Mouse (Mus musculus) heart, adult 9 months (tissue): ENCODE measurements around the gene Fut2.

Experiments
- DNase-seq, 2 experiments: peaks; one replicate each; pipeline ENCODE4 v3.0.0; 2022; ENCODE audit warnings: low spot score in 2 of 2

The Fut2 gene

DNA sequence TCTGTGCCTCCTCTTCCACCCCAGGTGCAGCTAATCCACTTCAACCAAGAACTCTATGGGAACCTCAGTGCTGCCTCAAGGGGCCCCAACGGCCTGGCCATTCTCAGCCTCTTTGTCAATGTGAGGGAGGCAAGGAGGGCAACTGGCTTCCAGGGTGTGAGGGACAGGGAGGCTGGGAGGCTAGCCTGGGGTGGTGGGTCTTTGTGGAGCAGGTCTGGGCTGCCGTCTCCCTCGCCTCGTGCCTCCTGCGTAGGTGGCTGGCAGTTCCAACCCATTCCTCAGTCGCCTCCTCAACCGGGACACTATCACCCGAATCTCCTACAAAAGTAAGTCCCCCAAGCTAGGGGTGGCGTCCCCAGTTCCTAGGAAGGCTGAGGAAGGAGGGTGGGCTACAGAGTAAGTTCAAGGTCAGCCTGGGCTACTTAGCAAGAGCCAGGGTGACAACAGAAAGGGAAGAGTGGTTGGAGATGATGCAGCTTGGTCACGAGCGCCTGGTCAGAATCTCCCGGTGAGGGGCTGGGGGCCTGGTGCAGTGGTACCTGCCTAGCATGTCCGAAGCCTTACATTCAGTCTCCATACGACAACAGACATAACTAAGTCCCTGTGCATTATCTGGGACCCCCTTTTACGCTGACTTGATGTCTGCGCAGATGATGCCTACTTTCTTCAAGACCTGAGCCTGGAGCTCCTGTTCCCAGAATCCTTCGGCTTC is 36.8 kb upstream of the Fut2 start:
- DNase-seq: peak in 1 of 2 experiments; percentile 9

DNA sequence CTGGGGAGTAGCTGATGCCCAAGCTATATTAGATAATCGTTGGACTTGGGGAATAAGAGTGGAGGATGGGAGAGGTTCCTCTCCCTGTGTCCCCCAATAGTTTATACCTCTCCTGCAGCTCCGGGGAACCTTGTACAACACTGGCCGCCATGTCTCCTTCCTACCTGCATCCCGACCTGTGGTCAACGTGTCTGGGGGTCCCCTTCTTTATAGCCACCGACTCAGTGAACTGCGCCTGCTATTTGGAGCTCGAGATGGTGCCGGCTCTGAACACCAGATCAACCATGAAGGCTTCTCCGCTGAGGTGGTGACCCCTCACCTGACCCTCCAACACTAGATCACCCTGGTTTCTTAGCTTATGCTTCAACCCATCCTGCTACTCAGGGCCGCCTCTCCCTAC is 36.1 kb upstream of the Fut2 start:
- DNase-seq: peak in 1 of 2 experiments; percentile 10

DNA sequence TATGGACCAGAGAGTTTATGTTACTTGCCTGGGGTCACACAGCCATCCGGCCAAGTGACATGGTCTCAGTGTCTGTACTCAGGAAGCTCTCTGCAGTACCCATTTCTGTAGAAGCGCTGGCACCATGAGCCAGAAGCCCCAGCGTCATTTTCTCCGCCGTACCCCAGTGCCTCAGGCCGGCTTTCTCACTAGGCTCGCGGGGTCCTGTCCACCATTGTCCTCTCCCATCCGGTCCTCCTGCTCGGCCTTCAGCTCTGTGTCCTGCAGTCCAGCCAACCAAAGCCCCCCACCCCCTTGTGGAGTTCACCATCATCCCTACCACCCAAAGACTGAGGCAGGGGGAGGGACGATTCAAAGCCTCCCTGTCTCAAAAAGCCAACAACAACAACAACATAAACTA is 35.4 kb upstream of the Fut2 start:
- peak in 1 of 2 experiments; percentile 4 for DNase-seq

DNA sequence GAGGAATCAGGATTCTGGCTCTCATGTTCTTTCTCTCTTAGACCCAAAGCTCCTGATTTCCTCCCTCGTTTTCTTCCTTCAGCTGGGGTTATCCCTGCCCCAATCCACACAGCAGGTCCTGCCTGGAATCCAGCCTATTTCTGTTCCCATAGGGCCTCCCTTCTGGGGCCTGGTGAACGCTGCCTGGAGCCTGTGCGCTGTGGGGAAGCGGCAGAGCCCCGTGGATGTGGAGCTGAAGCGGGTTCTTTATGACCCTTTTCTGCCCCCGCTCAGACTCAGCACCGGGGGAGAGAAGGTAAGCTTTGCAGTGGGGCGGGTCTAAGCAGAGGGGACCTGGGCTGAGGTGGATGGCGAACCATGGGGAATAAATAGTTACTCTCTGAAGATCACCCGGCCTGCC is 34.9 kb upstream of the Fut2 start:
- no peak for DNase-seq

DNA sequence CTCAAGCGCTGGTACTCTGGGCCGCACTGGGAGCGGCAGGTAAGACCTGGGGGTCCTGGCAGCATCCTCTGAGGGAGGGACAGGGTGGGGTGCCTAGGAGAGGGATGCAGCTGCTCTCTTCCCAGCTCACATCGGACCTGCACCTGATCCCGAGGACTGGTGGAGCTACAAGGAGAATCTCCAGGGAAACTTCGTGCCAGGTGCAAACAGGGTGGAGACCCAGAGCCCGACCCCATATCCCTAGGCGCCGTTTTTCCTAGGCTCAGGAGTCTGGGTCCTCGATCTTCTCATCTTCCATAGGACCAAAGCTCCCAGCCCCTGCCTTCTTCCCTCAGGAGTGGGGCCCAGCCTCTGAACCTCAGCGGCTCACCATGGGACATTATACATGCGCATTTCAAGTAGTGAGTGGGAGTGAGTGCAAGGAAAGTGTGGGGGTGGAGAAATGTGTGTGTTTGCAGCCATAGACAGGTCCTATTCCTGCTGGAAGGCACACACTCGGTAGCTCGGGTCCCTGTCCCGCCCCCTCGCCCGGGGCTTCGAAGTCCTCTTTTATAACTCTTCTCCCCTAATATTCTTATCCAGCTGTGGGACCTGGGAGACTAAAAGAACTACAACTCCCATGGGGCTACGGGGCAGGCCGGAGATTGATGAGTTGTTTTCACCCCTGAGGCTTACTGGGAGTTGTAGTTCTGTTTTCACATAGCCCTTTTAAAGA is 34.3 kb upstream of the Fut2 start:
- peak; percentile 84 to 91 for DNase-seq

DNA sequence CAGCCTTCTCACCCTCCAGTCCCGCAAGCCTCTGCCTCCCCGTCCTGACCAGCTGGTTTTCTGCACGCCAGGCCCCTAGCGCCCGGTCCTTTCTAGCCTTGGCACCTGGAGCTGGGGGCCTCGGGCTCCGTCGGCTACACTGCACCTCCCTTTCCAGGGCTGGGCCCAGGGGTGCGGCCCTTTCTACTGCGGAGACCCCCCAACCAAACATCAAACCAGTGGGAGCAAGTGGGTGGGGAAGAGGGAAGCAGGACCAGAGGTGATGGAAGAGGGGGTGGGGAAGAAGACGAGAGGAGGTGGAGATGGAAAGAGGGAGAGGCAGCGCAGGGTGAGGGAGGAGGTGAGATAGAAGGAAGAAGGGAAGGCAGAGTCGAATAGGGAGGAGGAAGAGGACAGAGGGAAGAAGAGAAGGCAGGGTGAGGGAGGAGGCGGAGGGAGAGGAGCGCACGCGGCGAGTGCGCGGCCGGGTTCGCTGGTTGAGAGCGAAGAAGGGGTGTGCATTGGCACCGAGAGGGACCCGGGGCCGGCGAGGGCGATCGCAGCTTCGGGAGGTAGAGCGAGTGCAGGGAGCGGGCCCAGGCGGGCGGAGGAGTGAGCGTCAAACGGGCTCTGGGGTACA is 33.4 kb upstream of the Fut2 start, which contains the start of gene Car11:
Gene Car11 (plus strand): TSS at position 321 of the 619 bp plus-strand sequence.
- peak in 1 of 2 experiments; percentile 11 for DNase-seq

DNA sequence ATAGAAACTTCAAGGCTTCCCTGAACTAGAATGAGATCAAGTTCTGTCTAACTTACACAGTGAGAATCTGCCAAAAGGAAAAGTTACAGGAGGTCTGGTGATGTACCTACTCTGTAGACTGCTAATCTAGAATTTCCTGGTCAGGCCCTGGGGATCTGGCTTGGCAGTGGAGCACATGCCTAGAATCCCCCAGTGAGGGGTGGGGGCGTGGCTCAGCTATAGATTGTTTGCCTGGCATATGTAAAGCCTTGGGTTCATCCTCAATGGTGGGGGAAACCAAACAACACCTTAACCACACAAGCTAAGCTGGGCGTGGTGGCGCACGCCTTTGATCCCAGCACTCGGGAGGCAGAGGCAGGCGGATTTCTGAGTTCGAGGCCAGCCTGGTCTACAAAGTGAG is 31.7 kb upstream of the Fut2 start:
- DNase-seq: no peak

DNA sequence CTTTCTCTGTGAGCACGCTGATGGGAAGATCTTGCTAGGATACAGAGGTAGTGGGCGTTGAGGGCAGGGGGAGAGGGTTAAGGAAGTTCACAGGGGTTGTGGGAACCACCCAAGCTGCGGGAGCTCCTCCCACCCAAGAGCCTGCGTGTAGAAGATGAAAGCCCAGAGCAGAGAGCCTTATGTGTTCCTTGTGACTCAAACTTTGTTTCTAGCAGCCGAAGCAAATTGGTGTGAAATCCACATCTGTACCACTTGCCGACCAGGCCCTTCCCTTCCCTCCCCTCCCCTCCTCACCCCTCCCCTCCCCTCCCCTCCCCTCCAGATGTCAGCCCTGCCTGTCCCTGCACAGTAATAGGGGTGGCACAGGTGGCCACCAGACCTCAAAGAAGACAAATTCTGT is 28.9 kb upstream of the Fut2 start:
- DNase-seq: no peak

DNA sequence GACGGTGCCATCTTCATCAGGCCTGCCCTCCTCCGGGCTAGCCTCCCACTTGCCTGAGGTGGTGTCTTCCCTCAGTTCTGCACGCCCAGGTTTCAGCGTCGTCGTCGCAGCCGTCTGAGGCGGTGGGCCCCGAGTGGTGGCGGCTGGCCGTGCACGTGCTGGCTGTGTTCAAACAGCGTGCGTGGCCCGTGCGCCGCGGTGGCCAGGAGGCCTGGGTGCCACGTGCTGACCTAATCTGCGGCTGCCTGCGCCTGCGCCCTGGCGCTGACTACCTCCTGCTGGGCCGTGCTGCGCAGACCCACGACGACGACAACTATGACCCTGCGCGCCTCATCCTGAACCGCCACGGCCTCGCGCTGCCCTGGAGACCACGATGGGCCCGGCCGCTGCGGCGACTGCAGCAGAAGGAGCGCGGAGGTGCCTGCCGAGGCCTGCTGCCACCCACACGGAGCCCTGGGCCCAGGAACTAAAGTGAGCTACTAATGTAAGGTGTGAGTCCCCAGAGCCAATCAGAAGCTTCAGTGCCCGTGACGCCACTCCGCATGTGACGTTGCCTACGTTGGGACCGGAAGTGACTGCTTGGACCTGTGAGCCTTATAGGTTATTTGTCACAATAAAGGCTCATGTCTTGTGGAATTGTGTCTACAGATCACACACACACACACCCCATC is 27.9 kb upstream of the Fut2 start, which contains the start of gene Sec1:
Gene Sec1 (minus strand): TSS at position 482 of the 671 bp plus-strand sequence.
- no peak for DNase-seq

DNA sequence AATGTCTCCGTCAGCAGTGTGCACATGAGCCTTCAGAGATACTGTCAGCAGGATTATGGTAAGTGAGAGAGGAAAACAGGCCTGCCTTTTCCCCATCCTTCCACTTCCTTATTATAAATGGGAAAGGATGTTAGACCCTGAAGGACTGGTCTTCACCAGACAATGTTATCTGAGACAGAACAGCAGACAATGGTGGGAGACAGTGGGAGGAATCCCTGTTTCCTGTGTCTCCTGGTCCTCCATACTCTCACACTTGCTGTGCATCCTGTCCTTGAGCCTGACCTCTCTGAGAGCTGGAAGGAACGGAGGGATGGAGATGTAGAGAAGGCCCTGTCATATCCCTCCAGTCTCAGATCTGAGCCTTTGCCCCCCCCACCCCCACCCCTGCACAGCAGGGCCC is 26.2 kb upstream of the Fut2 start:
- DNase-seq: no peak

DNA sequence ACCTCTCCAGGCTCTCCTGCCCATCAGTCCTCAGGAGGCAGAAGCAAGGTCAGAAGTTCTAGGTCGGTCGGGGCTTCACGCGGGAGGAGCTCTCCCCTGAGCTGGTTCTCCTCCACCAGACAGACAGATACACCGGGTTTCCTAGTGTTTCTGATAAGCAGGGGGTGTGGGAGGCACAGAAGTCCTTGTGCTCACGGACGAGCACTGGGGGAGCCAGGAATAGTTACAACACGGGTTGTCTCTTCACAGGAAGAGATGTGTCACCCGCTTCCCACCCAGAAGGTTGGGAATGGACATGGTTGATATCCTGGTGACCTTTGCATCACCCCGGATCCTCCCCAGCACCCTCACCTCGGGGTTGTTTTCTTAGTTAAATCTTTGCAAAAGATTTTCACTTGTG is 23.6 kb upstream of the Fut2 start:
- no peak for DNase-seq

DNA sequence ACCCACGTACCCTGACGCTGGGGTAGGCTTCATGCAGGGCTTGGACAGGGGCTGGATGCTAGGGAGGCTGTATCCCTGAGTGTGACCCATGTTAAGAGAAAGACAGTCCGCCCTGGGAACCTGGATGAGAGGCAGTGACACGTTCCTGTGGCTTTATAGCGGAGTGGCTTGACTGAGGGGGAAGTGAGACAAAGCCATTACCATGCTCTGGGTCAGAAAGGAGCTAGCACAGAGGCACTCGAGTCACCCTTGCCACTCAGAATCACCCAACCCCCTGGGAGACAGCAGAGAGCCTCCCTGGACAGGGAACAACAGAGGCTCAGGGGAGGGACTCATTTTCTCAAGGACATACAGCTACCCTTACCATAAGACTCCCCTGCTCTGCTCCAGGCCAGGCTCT is 22.9 kb upstream of the Fut2 start:
- no peak for DNase-seq

DNA sequence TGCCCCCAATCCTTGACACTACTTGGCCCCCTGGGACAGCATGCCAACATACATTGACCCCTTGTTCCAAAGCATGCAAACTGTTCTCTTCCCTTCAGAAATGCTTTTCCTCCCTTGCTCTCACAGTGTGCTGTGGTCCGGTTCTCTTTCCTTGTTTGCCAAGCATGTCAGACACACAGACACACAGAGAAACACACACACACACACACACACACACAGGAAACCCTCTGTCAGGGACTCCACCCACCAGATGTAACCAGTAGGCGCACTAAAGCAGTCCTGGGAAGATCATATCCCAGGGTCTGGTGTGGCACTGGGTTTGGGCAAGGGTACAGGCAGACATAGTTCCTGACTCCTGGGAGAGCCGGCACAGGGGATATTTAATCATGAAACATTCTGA is 20.6 kb upstream of the Fut2 start:
- no peak for DNase-seq

DNA sequence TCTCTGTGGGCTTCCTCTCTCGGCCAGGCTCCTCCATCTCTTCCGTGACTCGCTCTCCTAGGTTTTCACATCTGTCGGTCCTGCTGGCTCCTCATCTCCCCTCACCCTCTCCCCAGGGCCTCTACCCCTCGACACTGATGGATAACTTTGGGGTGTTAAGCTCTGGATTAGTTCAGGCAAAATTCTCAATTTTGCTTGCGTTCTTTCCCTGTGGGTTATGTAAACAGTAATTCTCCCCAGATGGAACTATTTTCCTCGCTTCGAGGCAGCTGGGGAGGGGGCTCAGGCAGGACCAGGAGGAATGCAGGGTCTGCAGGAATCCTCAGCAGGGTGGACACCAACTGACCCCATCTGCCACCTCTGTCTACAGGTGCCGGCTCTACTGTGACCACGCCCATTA is 19.6 kb upstream of the Fut2 start:
- DNase-seq: no peak

DNA sequence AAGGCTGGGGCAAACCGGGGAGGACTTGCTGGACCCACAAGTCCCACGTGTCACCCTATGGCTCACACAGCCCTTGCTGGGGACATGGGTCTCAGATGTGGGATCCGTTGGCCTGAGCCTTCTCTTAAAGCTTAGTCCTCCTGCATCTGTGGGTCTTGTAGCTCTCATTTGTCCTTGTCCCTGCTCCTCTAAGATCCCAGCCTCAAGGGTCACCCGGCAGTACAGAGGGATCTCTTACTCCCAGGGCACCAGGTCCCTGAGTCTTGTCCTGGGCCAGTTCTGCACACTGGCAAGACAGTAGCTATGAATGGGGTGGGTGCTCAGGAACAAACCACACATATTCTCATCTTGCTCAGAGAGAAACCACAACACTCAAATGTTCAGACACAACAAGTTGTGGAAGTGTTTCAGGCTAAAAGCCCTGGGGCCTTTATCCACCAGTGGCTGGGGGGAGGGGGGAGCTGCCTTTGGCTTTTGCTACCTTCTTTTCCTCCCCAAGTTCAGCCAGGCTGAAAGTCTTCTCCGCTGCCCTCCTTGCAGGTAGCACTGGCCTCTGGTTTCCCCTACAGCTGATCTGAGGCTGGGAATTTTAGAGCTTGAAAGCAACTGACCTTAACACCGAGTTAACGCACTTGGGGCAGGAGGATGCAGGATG is 17.3 kb upstream of the Fut2 start, which contains the start of gene Ntn5:
Gene Ntn5 (plus strand): TSS at position 627 of the 655 bp plus-strand sequence.
- DNase-seq: no peak

DNA sequence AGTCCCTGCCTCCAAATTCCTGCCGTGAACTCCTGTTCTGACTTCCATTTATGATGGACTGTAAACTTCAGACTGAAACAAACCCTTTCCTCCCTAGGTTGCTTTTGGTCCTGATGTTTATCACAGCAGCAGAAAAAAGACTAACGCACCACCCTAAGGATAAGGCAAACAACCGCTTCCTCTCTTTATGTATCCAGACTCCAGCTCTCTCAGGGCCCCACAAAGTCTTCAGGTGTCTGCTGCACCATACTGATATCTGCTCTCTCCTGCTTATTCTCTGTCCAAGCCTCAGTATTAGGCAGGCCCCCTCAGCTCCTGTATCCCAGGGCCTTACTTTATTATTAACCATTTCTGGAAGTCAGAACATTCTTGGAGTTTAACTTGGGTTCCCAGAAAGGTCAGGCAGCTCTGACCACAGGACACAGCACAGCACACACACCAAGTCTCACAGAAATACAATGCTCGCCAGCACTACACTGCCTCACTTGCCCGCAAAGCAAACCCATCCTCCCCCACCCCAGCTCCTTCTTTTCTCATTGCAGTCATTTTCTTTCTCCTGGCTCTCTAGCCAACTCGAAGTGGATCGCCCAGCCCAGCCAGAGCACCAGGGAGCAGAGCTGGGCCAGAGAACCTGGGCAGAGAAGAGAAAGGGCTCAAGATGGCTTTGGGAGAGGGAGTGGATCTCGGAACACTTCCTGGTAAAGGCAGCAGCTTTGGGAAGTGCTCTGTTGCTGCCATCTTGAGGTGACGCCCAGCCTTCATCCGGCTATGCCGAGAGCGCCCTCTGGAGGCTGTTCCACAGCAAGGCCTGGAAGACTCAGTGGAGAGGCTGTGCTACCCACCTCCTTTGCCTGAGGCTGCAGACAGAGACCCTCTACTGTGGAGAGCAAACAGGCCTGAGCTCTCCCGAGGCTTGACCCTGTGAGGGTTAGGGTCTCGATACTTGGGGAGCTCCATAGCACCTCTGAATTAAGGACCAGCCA is 16.2 kb upstream of the Fut2 start:
- peak; percentile 77 to 83 for DNase-seq

DNA sequence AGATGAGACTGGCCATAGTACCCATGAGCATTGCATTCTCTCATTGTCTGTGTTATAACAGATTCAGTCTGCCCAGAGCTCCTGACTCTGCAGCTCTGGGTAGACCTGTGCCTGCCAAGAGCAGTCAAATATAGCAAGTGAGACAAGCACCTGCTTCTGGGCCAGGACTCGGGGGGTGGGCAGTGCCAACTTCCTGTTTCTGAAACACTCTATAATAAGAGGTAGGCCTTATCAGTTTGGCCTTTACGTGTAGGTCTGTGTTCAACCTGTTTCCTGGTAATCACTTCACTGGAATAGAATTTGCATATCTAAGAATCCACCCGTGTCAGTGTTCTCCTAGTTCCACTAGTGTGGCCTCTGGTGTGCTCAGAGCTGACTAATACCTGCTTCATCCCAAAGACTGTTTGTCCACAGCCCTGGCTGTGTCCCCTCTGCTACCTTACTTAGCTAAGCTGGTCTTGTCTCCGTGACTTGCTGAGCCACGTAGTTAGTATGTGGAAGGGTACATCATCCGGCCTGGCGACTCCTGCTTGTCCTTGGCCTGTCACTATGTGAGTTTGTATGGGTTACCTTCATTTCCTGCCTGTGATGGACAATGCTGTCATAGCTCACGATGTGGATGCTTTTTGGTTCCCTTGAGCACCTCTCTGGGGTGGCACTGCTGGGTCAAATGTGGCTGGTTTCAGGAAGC is 15.0 kb upstream of the Fut2 start:
- peak; percentile 74 to 79 for DNase-seq

DNA sequence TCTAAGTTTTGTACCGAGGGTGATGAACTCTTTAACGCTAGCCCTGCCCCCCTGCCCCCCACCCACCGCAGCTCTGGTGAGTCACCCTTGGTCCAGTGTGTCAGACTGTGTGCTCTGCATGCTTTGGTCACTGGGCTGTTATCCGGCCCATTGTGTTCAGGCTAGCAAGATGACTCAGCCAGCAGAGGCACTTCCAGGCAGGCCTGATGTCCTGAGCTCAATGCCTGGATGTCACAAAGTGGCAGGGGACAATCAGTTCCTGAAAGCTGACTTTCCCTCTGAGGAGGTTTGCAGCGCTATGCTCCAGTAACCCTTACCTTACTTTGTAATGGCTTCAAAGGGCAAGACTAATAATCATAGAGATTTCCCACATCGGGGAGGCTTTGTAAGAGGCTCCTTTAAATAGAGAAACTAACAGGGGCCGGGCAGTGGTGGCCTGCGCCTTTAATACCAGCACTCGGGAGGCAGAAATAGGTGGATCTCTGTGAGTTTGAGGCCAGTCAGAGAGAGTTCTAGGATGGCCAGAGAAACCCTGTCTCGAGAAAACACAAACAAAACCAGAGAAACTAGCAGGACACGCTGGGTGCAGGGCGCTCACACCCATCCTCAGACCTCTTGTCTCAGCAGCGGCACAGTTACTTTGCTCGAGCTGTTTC is 13.9 kb upstream of the Fut2 start:
- peak; percentile 69 to 78 for DNase-seq

DNA sequence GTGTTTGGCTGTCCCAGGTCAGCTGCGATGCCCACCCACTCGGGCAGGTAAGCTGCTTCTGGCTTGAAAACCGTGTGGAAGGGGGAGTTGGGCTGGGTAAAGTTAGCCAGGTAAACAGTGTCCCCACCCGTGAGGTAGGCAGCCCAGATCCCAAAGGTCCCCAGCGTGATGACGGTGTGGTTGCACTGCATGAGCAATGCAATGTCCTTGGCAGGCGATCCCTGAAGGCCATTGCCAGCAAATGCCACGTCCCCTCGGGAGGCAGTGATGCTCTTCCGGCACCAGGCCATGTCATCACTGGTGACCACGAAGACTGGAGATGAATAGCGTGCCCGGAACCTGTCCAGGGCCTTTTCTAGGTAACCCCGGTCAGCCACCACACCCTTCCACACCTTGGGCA is 12.3 kb upstream of the Fut2 start:
- DNase-seq: no peak
